Mouse (Mus musculus) cerebellum, adult 2 months (tissue): ENCODE measurements at regions not wholly inside any gene's neighbourhood (a gene's known extent, or its start where the extent isn't known, plus 50 kb on each side); places are given as distances from the start of the nearest gene placed in this dataset.

Source experiments
- DNase-seq, 2 experiments: peaks; one replicate each; pipeline ENCODE4 v3.0.0; 2021
- H3K27ac ChIP-seq: fragments of 200-500 bp; 2 replicates; pipeline ENCODE4 v1.5.1; 2012; ENCODE audit warnings: low read length, control low read depth, inconsistent platforms; ENCODE audit not compliant: insufficient read depth
- H3K27me3 ChIP-seq: fragments of 200-500 bp; 2 replicates; pipeline ENCODE4 v1.6.1; 2012; ENCODE audit warnings: inconsistent platforms, mild to moderate bottlenecking, low read length, moderate library complexity; ENCODE audit not compliant: control insufficient read depth, insufficient read depth
- H3K4me1 ChIP-seq: fragments of 200-500 bp; 2 replicates; pipeline ENCODE4 v1.6.1; 2011; ENCODE audit warnings: low read length; ENCODE audit not compliant: control insufficient read depth, insufficient read depth
- H3K4me3 ChIP-seq: fragments of 200-500 bp; replicated peaks from 2 replicates; pipeline ENCODE3; 2011; ENCODE audit warnings: mild to moderate bottlenecking, low read depth, low read length, control low read depth; ENCODE audit not compliant: insufficient read depth
- CTCF ChIP-seq: fragments of 200-500 bp; IDR thresholded peaks from 2 replicates; pipeline ENCODE4 v1.5.1; 2011; ENCODE audit warnings: low read depth, mild to moderate bottlenecking, control low read depth, low read length, moderate library complexity, borderline replicate concordance; ENCODE audit not compliant: insufficient read depth
- POLR2A ChIP-seq: fragments of 200-500 bp; IDR thresholded peaks from 2 replicates; pipeline ENCODE4 v1.6.1; 2011; ENCODE audit warnings: low read length, control low read depth, borderline replicate concordance; ENCODE audit not compliant: insufficient read depth
- WGBS: fragments of 180-500 bp; shearing (Covaris S2); methylation state at CpG from one replicate; pipeline ENCODE4 v1.1.7; 2018; 5-methylcytosine and 5-hydroxymethylcytosine counted together

DNA sequence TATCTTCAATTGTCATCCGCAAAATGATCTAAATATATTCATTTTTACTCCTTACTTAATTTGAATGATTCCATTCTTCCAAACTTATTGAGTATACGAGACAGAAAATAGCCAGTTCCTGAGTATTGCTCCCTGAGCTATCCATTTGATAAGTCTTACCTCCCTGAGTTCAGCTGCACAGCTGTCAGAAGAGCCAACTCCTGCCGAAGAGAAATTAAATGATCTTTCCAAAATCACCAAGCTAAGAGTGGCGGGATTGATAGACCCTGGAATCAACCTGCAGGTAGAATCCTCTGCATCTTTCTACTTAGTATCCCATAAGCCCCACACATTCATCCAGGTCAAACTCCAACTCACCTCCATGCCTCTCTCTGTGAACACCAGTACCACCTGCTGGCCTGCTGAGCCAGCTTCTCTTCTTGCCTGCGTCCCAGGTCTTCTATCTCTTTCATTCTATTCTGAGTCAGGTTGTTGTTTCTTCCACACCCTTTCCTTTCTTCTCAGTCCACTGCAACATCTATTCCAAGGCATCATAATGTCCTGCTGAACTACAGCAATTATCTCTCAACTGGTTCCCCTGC is 124.2 kb downstream of the Cpeb2 start:
- H3K27ac ChIP-seq, result no peak overlapping the region
- TF ChIP-seq POLR2A (no peak), CTCF (peak; percentile 18; the same call in 1 of the 2 replicates)
- WGBS, result 91% methylated on average over 5 of the region's 5 CpGs
- no peak for DNase-seq
- H3K27me3 ChIP-seq, result no peaks in the 10 kb centered on the region
- H3K4me1 ChIP-seq, result peaks cover 23% of the 10 kb centered on the region
- H3K4me3 ChIP-seq, result no peak overlapping the region

DNA sequence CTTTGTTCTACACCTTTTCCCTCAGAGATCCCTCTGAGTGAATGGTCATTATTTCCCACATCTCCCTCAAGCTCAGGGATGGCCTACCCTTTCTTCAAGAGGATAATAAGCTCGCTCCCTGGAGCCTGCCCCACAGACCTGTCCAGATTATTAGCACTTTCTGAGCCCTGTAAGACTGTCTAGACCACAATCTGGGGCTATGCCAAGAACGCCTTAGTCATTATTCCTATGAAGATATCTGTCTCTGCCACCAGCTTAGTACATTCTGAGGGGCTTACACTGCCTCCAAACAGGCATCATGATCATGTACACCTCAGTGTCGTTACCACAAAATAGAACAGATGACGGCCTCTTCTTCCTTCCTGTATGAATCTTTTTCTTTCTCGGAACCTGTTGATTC is 124.9 kb downstream of the Cpeb2 start:
- 92% methylated on average over 5 of the region's 5 CpGs for WGBS
- Histone ChIP-seq H3K4me3 (no peak overlapping the region), H3K27ac (no peak overlapping the region), H3K27me3 (no peaks in the 10 kb centered on the region), H3K4me1 (peaks cover 23% of the 10 kb centered on the region)
- DNase-seq, result no peak
- TF ChIP-seq POLR2A (no peak), CTCF (no peak)

DNA sequence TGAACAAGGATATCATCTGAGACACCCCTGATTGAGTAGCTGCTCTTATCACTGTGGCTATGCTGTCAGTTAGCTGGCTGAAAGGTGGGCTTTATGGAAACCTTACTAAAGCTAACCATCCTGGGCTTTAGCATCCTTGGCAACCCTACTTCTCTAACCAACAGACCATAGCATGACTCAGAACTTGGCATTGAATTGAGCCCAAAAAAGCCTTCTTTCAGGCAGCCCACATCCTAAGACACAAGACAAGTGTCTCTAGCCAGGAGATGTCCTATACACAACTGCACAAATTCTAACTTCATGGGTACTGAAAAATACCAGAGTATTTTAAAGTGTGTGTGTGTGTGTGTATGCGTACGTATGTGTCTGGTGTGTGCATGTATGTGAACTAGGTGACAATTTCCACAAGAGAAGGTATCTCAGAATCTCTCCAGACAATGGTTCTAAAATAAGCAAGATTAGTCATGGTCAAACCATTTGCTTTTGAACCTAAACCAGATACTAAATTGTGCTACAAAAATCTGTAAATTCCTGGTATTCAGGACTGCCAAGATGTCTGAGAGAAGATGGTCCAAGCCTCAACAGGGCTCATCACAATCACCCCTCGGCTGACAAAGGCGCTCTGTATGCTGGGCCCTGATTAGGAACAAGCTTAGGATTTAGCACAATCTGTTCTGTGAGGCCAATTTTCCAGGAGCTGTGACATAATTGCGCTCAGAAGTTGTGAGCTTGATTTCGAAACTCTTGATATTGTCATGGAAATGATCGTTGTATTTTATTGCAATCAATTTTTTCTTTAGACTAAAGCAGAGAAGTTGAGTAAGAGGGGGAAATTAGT is 126.2 kb downstream of the Cpeb2 start:
- WGBS, result 85% methylated on average over 7 of the region's 7 CpGs
- Histone ChIP-seq H3K4me1 (peaks cover 12% of the 10 kb centered on the region), H3K27ac (no peak overlapping the region), H3K27me3 (no peaks in the 10 kb centered on the region), H3K4me3 (no peak overlapping the region)
- peak in 1 of 2 experiments; percentile 52 for DNase-seq
- TF ChIP-seq CTCF (no peak), POLR2A (no peak)

DNA sequence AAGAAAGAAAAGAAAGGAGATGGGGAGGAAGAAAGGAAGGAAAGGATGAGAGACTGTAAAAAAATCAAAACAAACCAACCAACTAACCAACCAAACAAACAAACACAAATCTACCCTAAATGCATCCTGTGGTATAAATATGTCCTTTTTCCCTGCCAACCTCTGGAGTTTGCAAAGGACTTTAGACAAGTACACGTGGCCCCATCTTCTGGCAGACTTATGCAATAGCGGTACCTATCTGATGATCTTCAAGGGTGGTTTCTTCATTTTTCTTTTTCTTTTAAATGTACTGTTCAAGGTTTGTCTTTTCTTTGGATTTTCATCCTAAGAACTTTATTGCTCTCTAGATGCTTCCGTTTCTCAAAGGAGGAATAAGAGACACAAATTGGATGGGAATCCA is 127.3 kb downstream of the Cpeb2 start:
- no peak for TF ChIP-seq POLR2A
- peak; percentile 51; the same call in 1 of the 2 replicates for TF ChIP-seq CTCF
- Histone ChIP-seq H3K4me3 (no peak overlapping the region), H3K27me3 (no peaks in the 10 kb centered on the region), H3K27ac (no peak overlapping the region), H3K4me1 (peaks cover 1% of the 10 kb centered on the region; the same call in 1 of the 2 replicates)
- 53% methylated on average over 3 of the region's 3 CpGs for WGBS
- DNase-seq, result peak; percentile 44 to 64

DNA sequence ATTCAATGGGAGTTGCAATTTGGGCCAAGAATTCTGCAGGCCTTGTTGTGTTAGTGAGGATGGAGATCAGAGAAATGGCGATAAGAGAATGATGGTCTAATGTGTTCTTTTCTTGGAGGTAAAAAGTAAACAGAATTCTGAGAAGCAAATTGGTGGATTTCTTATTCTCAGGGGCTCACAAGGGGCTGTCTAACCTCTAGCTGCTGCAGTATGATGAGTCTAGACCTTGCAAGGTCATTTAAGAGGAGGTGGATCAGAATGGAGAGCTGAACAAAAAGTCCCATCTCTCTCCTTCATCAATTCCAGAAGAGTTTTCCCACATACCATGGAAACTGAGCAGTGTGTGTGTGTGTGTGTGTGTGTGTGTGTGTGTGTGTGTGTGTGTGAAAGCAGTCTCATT is 128.1 kb downstream of the Cpeb2 start:
- Histone ChIP-seq H3K27ac (no peak overlapping the region), H3K27me3 (no peaks in the 10 kb centered on the region), H3K4me1 (no peaks in the 10 kb centered on the region; the same call in 1 of the 2 replicates), H3K4me3 (no peak overlapping the region)
- TF ChIP-seq CTCF (no peak), POLR2A (no peak)
- DNase-seq, result no peak
- WGBS, result 91% methylated on average over 1 of the region's 1 CpGs

DNA sequence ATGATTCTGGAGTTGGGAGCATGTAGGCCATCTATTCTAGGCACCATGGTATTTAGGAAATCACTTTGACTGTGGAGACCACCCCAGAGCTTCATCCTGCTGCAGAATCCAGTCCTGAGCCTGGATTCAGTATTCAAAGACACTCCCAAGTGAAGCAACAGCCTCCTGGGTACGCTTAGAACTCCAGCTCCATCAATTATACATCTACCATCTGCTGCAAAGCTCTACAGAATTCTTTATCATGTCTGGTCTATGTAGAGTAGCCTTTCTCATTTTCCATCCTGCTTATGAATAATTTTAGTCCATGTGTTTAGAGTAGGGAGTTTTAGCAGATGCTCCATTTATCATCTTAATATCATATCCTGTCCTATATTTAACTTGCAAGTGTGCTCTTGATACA is 139.4 kb downstream of the Cpeb2 start:
- no peak for DNase-seq
- 79% methylated on average over 1 of the region's 1 CpGs for WGBS
- no peak for TF ChIP-seq POLR2A
- TF ChIP-seq CTCF, result no peak
- no peaks in the 10 kb centered on the region for H3K4me1 ChIP-seq
- no peaks in the 10 kb centered on the region for H3K27me3 ChIP-seq
- no peak overlapping the region for H3K27ac ChIP-seq
- H3K4me3 ChIP-seq, result no peak overlapping the region

DNA sequence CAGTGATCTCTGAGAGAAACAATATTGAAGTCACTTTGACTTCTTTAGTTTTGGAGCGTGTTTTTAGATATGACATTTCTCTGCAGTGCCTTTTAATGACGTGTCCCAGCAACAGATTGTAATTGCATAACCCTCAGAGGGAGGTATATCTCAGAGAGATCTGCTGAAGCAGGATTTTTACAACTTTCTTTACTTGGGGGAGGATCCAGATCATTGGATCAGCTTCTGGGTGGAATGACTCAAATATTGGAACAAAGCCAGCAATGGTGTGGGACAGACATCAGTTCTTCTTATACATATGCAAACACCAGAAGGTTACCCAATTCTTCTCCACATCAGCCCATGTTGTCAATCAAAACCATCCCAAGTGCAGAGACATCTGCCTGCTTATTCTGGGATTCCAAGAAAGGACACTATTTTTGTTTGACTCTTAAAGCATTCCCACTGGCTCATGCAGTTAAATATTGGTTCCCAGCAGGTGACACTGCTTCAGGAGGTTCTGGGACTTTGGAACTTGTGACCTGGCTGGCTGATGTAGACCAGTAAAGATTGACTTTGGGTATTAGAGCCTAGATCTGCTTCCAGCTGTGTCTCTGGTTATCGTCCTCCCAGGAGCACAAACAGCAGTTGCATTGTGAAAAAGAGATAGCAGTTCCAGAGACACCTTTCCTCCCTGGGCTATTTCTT is 130.5 kb upstream of the C1qtnf7 start:
- DNase-seq, result no peak
- no peak overlapping the region for H3K27ac ChIP-seq
- no peaks in the 10 kb centered on the region for H3K4me1 ChIP-seq
- 63% methylated on average over 3 of the region's 3 CpGs for WGBS
- no peak overlapping the region for H3K4me3 ChIP-seq
- no peaks in the 10 kb centered on the region for H3K27me3 ChIP-seq
- TF ChIP-seq POLR2A, result no peak
- no peak for TF ChIP-seq CTCF

DNA sequence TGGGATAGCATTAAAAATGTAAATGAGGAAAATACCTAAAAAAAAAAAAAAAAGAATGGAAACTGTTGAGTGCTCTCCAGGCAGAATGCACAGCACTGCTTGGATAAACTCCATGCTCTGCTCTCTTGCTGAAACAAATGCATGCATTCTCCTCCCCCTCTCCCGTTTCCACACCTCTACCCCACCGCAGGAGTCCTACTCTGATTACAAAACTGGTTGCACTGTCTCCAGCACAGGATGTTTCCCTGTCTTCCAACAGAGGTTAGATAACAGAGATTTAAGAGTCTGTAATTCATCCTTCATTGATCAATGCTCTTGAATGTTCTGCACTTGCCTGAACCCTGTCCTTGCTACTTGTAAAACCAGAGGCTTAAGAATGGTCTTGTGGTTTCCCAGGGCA is 124.3 kb upstream of the C1qtnf7 start:
- Histone ChIP-seq H3K27me3 (no peaks in the 10 kb centered on the region), H3K4me1 (peaks cover 3% of the 10 kb centered on the region; the same call in 1 of the 2 replicates), H3K27ac (no peak overlapping the region), H3K4me3 (no peak overlapping the region)
- DNase-seq, result no peak
- WGBS, result 15% methylated on average over 2 of the region's 2 CpGs
- TF ChIP-seq POLR2A (no peak), CTCF (no peak)
